ENCODE assay signal across 7 mouse cellular contexts in genomic region chr2:26298208-26298855, GRCm38 (mm10). TPM values are rescaled to one million over a fixed set of nuclear protein-coding genes. Genes with fewer than 3 reads are reported as not detected.
A peak's percentile ranks its signal among the peaks of the same experiment; 100 is the strongest.
DNase-seq lines count a peak whose midpoint lies in the region; ATAC-seq lines count a peak whose summit lies in the region.

No protein-coding gene starts in this region.

- 3% methylated on average over 10 of the region's 10 CpGs for WGBS in neural tube, embryonic 15.5 days

- H3K9ac ChIP-seq in neural tube, embryonic 15.5 days (replicated peaks): 0 out of 2 replicates have a peak overlapping the region, but pooled peaks have one; percentile 30

- H3K27me3 ChIP-seq in megakaryocyte, embryonic 14.5 days (replicated peaks): peaks cover 36% of the 10 kb centered on the region
- H3K27me3 ChIP-seq in neural tube, embryonic 15.5 days (replicated peaks): no peaks in the 10 kb centered on the region

- peak overlapping the region; percentile 84 for H3K4me3 ChIP-seq in megakaryocyte, embryonic 14.5 days (replicated peaks)
- no peak overlapping the region for H3K4me3 ChIP-seq in neural tube, embryonic 15.5 days (replicated peaks)

- intact Hi-C loops in heart, postnatal 10 days (cut with DNase I): no loop called here
- intact Hi-C loops in left cerebral cortex, postnatal 14 days (cut with DNase I): no loop called here

- no peak for ATAC-seq in megakaryocyte, adult 5-6 weeks (ENCODE audit: poor library complexity, severe bottlenecking)
- ATAC-seq in neural tube, embryonic 15.5 days (ENCODE audit: low FRiP score): peak; percentile 76

- peaks cover 13% of the 10 kb centered on the region for H3K9me3 ChIP-seq in megakaryocyte, embryonic 14.5 days
- no peaks in the 10 kb centered on the region for H3K9me3 ChIP-seq in neural tube, embryonic 15.5 days (replicated peaks)

- peak; percentile 74 for DNase-seq in cerebellum, postnatal 14 days
- DNase-seq in heart, postnatal 10 days: peak; percentile 40 to 51
- DNase-seq in left cerebral cortex, postnatal 14 days (ENCODE audit: low spot score in 2 of 2): peak; percentile 69 to 89
- DNase-seq in ovary, postnatal 36 days (ENCODE audit: low spot score): no peak

- H3K36me3 ChIP-seq in megakaryocyte, embryonic 14.5 days (replicated peaks; ENCODE audit: low read length): no peaks in the 10 kb centered on the region
- no peaks in the 10 kb centered on the region for H3K36me3 ChIP-seq in neural tube, embryonic 15.5 days

- H3K4me2 ChIP-seq in neural tube, embryonic 15.5 days: peak overlapping the region; percentile 32

- peaks cover 55% of the 10 kb centered on the region for H3K4me1 ChIP-seq in megakaryocyte, embryonic 14.5 days
- peaks cover 45% of the 10 kb centered on the region for H3K4me1 ChIP-seq in neural tube, embryonic 15.5 days

- peak overlapping the region; percentile 75 for H3K27ac ChIP-seq in neural tube, embryonic 15.5 days (replicated peaks)

RNA-seq across cellular contexts. Expression of gene Ccdc187, which starts 4.0 kb away (rescaled TPM):
- not detected in 2 replicates for polyA plus RNA-seq in megakaryocyte, embryonic 14.5 days (2012; ENCODE audit: insufficient read depth, low replicate concordance)
- total RNA-seq in megakaryocyte, adult 5-6 weeks (2015): not detected in 2 replicates
- not detected in 2 replicates for total RNA-seq in megakaryocyte, adult 5-6 weeks (2017)
- under 1 TPM; 0.05 to 0.22 TPM for total RNA-seq in heart, postnatal 10 days (2021)
- total RNA-seq in left cerebral cortex, postnatal 14 days (2021): 1 to 10 TPM in 1 of 2 experiments, under 1 TPM in 1; 0.59 to 1.5 TPM
- polyA plus RNA-seq in neural tube, embryonic 15.5 days (2015; fragmentation: Nextera tagmentation; extraction: Ambion mirVana): 0.03 and 0.11 TPM in 2 replicates

RNA-seq across cellular contexts. Expression of gene Gpsm1, which starts 17.0 kb away (rescaled TPM):
- 39.8 and 114 TPM in 2 replicates for polyA plus RNA-seq in megakaryocyte, embryonic 14.5 days (2012; ENCODE audit: insufficient read depth, low replicate concordance)
- total RNA-seq in megakaryocyte, adult 5-6 weeks (2015): 1.9 and 2.4 TPM in 2 replicates
- 2.2 and 4.0 TPM in 2 replicates for total RNA-seq in megakaryocyte, adult 5-6 weeks (2017)
- total RNA-seq in heart, postnatal 10 days (2021): 100 to 1,000 TPM; 168 to 234 TPM
- 10 to 100 TPM; 60.7 to 64.2 TPM for total RNA-seq in left cerebral cortex, postnatal 14 days (2021)
- polyA plus RNA-seq in neural tube, embryonic 15.5 days (2015; fragmentation: Nextera tagmentation; extraction: Ambion mirVana): 130 and 158 TPM in 2 replicates

RNA-seq across cellular contexts. Expression of gene Dnlz, which starts 53.6 kb away (rescaled TPM):
- 34.4 and 35.3 TPM in 2 replicates for polyA plus RNA-seq in megakaryocyte, embryonic 14.5 days (2012; ENCODE audit: insufficient read depth, low replicate concordance)
- 4.4 and 5.8 TPM in 2 replicates for total RNA-seq in megakaryocyte, adult 5-6 weeks (2015)
- 5.1 TPM in 2 replicates for total RNA-seq in megakaryocyte, adult 5-6 weeks (2017)
- 10 to 100 TPM; 14.8 to 16.3 TPM for total RNA-seq in heart, postnatal 10 days (2021)
- total RNA-seq in left cerebral cortex, postnatal 14 days (2021): 10 to 100 TPM; 25.4 to 28.8 TPM
- polyA plus RNA-seq in neural tube, embryonic 15.5 days (2015; fragmentation: Nextera tagmentation; extraction: Ambion mirVana): 29.8 and 33.4 TPM in 2 replicates

Comparison
In these comparisons a context has a peak if more than half of its experiments do, and no peak if none do; other contexts are left out.
1. RNA of gene Gpsm1, which starts 17.0 kb away (total RNA-seq): 168 to 234 TPM in heart, postnatal 10 days and 60.7 to 64.2 TPM in left cerebral cortex, postnatal 14 days; 1.9 to 4.0 TPM in megakaryocyte, adult 5-6 weeks; every median in the first group is over 10 times any median in the second.